Mouse (Mus musculus): Measurements from ENCODE around the gene Adamts8.

The Adamts8 gene

DNA sequence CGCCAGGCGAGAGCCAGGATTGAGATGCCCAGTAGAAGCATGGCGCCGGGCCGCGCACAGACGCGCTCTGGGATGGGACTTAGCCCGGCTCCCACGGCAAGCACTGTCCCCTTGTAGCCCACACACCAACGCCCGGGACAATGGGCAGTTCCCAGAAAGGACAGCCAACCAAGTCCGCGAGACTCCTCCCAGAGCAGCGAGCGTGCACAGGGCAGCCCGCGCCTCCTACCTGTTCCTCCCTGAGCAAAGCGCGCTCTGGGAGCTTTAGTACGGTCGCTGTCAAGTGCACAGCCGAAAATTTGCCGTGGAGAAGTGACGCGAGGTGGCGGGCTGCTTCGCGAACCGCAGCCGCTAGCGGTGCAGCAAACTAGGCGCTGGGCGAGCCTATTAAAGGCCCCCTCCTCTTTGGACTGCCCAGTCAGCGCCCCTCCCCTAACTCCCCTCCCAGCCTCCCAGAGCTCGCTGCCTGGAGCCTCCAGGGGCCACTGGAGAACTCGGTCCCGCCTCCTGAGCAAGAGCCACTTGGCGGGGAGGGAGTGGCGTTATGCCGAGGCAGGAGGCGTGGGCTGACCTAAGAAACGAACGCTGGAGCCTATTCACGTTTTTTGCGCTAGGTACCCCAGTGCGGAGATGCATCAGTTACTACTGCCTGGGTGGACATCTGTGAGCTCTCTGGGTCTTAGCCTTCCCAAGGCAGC is 20.0 kb upstream of the Adamts8 start, which contains the start of gene Adamts15:
Gene Adamts15, minus strand, starts transcription at position 256 of the 698 bp plus-strand sequence.
- CTCF ChIA-PET: no interaction called here

DNA sequence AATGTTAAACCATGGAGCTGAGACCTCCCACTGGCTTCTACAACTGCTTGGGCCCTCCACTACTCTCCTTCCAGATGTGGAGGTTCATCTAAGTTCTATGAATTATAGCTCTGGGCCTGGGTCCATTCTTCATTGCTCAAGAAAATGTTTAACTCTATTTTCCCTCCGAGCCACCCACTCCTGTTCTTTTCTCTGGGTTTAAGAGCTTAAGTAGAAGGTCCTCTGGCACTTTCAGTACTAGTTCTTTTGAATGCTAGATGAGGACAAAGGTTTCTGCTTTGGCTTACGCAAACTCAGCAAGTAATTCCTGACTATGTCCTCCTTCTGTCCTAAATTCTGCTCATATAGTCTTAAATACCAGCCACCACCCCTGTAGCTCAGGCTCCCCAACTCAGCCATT is 13.6 kb upstream of the Adamts8 start:
- CTCF ChIA-PET: no interaction called here

DNA sequence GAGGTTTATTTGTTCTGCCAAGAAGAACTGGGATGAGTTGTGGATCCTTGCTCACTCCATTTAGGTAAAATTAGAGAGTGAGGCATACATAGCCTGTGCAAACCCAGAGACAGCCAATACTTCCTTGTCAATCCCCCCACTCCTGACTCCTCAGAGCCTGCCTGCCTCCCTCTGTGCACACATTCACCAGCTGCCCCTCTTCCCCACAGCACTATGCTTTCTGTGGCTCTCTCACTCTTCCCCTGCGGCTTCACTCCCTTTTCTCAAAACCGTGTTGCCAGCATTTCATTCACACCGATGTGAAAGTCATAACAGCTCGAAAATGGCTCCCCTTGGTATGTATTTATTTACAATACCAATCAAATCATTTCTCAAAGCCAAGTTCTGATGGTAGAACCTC is 10.0 kb upstream of the Adamts8 start:
- CTCF ChIA-PET: no interaction called here

DNA sequence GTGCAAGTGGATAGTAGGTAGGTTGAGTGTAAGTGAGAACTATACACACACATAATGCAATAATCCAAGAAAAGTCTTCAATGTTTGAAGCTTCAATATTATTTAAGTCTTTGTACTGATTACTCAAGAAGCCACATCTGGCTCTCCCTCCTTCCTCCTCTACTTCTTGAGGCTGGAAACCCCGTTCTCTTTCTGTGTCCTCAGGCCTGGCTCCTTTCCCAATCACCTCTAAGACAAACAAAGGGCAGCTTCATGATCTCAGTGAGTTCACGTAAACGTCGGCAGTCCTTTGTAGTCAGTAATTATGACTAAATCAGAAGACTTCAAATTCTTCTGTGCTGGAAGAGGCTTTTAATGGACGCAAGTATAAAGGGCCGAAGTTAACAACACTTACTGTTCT is 7.5 kb upstream of the Adamts8 start:
- CTCF ChIA-PET: no interaction called here

DNA sequence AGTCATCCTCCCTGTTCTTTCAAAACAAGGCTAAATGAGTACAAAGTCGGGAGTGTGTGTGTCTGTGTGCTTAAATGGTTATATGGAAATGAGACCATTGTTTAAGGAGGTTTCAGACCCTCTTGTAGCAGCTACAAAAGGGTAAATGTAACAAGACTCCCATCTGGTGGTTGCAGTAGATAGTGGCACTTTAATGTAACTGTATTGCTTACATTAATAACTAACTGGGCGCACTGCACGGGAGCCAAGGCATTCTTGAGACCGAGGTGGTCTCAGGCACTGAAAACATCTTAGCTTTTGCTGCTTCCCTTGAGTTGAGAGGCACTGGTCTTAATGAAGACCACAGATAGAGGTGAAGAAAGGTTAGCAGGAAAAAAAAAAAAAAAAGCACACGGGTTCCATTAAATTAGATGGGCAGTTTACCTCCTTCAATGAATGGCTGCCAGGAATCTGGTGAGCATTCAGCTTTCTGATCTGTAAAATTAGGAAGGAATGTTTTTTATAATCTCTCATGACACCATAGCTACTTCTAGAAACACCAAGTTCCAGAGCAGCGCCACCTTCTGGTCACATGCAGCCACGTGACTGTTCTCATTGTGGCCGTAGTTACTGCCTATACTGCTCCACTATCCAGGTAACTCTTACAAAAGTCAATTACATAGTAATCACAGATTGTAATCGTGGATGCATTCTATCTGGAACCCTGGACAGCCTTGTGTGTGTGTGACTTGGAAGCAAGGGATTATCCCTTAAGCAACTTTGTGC is 5.5 kb upstream of the Adamts8 start:
- CTCF ChIA-PET: interaction anchor here (1.2 kb wide), 1 partner anchor 456 kb away, joined by 3 read pairs; no protein-coding TSS in a partner anchor

DNA sequence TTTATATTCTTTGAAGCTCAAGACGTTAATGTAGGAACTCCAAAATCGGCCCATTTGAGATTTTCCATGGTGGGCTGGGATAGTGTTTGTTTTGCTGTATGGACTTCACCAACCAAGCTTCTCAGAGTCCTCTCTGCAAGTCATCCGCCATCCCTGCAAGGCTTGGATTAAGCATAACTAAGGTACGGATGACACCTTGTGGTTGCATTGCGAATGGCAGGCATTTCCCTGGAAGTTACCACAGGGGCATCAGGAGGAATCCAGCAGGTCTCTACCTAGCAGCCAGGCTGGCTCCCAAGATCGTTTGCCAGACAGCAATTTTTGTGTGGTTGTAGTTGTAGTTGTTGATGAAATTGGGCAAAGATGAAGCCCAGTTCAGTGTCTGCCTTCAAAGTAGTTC is 2.0 kb upstream of the Adamts8 start:
- CTCF ChIA-PET: no interaction called here

DNA sequence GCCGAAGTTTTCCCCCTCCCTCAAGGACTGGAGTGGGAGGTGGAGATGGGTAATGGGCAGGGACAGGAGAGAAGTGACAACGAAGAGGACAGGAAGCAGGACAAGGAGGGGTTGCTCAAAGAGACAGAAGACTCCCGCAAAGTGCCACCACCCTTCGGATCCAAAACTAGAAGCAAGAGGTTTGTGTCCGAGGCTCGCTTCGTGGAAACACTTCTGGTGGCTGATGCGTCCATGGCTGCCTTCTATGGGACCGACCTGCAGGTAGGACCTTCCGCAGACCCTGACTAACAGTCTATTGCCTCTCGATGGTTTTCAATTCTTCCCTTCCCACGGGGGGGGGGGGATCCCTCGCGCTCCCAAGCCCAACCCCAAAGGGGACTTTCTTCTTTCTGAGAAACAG is 979 bp downstream of the Adamts8 start:
- CTCF ChIA-PET: no interaction called here

DNA sequence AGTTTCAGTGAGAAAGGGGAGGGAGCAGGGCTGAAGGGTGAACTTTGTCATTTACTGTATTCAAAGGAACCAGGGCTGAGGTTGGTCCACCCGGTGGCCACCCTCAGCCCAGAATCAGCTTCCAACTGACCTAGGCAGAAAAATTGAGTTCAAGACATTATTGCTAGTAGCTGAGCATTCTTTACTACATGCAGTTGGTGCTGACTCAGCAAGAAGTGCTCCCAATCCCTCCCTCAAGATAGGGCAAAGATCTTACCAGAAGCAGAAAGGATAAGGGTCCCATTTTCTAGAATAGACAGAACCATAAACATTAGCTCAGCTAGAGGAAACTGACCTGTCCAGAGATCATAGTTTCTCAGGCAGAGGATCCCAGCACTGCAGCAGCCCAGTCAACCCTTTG is 1.9 kb downstream of the Adamts8 start:
- CTCF ChIA-PET: interaction anchor here (0.5 kb wide), 1 partner anchor 10 kb away, joined by 5 read pairs; no protein-coding TSS in a partner anchor

DNA sequence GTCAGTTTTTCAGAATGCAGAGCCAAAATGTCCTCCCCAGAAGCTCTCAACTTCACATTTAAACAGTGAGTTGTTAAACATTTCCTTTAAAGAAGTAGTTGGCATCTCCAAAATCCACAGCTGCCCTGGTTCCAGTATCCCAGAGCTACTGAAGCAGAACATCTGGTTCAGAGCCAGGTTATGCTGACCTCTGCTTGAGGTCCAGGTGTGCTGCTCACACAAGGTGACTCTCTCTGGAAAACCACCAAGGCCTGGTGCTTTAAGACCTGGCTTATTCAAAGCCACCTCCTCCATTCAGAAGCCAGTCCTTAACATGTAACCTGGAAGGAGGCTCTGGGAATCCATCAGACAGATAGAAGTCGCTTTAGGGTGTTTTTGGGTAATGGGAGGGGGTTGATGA is 2.9 kb downstream of the Adamts8 start:
- CTCF ChIA-PET: no interaction called here

DNA sequence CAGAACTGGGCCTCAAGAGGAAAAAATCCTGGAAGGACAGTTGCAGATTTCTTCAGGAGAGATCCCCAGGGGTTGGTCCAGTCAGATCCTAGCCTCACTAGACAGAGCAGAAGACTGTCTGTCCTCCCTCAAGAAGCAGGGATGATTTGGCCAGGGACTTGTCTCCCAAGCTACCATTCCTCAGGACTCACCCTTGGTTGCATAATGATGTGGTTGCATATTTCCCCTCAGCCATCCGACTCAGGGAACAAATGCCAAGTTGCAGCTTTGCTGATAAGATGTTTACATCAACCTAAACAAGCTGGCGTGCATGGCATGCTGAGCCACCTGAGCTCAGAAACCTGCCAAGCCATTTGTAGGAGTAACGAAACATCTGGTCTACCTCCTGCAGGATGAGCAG is 7.1 kb downstream of the Adamts8 start:
- CTCF ChIA-PET: no interaction called here

DNA sequence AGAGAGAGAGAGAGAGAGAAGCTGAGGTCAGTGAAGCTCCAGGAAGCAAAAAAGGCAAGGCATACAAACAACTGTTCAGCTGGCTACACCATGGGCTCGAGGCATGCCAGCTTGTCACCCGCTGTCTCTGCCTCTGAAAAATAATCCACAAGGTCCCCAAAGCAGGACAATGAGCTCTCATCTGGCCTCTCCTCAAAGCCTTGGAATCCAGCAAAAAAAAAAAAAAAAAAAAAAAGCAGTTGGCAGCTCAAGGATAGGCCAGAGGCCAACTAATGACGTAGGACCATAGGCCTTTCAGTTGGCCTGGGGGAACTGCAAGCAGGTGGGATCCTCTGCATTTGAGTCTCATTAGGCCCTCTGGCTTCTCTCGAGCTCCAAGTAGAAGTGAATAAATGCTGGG is 7.6 kb downstream of the Adamts8 start:
- CTCF ChIA-PET: no interaction called here

DNA sequence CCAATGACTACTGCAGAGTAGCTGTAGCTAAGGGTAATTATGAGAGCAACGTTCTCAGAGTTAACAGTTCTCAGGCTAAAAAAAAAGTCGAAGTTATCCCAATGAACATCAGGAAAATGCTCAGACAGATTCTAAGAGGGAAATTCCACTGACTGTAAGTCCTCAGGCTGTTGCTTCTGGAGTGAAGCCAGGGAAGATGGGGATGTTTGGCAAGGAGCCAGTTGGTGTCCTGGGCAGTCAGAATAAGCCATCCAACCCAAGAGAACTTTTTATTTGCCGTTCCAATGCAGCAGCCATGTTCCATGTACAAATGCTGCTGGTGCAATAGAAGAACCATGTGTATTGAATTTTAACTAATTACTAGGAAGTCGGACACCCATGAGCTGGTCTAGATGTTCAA is 8.2 kb downstream of the Adamts8 start:
- CTCF ChIA-PET: no interaction called here

DNA sequence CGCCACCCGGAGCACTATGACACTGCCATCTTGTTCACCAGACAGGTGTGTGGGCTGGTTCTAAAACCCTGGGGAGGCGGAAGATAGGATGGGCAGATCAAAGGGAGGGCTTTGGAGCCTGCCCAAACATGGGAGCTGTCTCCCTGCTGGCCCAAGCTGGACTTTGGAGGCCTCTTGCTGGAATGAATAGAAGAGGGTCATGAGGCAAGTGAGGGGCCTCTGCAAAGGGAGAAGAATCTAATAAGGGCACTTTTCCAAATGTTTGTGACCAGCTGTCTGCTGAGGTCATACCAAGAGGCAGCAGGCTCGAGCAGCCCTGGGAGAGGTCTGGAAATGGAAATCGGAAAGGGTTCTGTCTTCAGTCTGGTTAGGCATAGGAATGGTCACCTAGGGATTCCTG is 9.1 kb downstream of the Adamts8 start:
- CTCF ChIA-PET: no interaction called here

DNA sequence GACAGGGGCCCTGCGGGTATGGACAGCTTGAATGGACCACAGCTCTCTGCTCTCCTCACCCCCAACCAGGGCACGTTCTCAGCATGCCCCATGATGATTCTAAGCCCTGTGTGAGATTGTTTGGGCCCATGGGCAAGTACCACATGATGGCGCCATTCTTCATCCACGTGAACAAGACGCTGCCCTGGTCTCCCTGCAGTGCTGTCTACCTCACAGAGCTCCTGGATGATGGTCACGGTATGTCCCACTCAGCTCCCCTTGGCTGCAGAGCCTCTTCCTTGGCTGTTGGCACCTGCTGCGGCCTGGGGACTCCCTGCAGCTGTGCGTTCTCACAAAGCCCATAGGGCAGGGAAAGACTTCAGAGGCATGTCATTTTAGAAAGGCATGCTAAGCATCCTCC is 10.9 kb downstream of the Adamts8 start:
- CTCF ChIA-PET: interaction anchor here (0.6 kb wide), 1 partner anchor 9 kb away, joined by 5 read pairs; no protein-coding TSS in a partner anchor

DNA sequence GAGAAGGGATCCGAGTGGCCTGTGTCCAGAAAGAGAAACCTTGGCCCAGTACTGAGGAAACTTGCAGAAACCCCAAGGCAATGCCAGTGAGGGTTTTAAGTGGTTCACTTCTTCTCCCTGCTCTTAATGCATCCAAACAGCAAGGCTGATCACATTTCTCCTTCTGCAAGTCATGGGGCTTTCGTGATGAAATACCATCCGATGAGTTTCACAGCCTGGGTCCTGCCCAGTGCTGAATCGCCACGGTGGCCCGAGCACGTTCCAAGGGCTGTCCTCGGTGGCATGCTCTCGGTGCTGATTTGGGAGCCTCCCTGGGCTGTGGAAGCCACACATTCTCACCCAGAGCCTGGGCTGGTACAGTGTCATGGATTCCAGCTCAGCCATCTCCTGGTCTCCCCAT is 12.9 kb downstream of the Adamts8 start:
- CTCF ChIA-PET: no interaction called here

DNA sequence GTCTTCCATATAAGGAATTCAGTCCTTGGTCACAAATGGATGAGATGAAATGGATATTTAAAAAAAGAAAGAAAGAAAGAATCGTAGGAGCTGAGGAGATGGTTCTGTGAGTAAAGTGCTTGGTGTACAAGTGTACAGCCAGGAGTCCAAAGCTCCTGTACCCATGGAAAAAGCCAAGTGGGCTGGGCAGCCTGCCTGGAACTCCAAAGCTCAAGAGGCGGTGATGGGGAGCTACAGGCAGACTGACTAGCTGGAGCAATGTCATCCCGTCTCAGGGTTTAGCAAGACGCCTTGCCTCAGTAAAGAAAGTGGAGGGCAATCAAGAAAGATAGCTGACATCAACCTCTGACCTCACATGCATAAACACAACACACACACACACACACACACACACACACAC is 21.4 kb downstream of the Adamts8 start:
- CTCF ChIA-PET: no interaction called here

DNA sequence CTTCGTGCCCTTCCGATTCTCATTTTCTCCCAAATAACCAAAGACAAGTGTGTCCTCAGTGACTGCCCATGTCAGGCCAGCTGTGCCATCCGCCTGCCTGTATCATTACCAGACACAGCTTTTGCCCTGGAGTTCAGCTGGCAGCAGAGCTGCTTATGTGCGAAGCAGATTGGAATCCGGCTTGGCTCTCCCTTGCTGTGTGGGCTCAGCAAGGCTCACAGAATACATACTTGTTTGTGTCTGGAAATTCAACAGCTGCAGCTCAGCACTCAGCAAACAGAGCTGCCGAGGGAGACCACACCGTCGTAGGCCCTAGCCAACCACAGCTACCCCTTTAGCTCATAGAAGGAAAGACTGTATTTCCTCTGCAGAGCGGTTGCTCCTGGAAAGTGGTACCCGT is 22.3 kb downstream of the Adamts8 start:
- CTCF ChIA-PET: no interaction called here

DNA sequence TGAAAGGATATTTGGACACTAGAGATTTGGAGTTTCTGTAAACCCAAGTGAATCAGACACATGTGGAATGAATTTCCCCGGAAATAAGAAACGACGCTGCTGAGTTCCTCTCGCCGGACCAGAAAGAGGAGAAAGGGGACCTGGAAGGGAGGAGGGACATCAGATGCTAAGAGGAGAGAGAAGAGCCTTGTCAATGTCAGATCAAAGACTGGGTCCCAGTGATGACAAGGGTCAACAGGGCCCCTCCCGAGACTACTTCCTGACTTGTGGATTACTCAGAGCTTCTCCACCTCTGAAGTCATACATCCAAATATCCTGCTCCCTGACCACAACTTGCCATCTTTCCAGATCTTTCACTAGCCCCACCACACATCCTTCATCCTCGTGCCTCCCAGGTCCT is 24.5 kb downstream of the Adamts8 start:
- CTCF ChIA-PET: no interaction called here

DNA sequence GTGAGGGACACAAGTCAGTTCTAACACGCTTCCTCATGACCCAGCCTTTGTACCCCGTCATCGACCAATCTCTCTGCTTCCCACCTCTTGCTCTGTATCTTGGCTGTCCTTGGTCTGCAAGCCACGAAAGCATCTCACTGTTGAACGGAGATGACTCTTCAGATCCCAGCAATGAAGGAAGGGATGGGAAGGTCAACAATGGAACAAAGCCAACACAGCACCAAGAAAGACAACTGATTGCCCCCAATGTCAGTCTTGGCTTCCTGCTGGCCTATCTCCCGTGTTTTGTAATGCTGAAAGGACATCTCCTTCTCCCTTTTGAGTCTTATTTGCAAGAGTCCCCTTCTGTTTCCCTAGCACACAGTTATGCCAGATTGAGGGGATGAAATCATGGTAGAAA is 25.8 kb downstream of the Adamts8 start:
- CTCF ChIA-PET: no interaction called here

DNA sequence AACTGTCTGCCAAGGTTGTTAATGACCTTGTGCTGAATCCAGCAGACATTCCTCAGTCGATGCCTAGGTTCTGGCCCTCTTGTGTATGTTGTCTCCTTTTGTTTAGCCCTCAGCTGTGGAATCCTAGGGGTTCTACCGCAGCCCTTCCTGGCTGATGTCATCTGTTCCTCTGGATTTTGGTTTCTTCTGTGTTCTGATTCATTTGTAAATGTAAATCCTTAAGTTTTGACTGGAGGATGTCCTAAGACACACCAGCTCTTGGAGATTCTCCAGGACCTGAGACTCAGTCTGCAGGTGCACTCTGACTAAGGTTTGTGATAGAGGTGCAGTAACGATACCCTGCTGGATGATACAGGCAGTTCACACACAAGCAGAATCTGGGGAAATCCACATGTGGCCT is 27.6 kb downstream of the Adamts8 start:
- CTCF ChIA-PET: interaction anchor here (0.6 kb wide), 1 partner anchor 872 kb away, joined by 5 read pairs; no protein-coding TSS in a partner anchor

DNA sequence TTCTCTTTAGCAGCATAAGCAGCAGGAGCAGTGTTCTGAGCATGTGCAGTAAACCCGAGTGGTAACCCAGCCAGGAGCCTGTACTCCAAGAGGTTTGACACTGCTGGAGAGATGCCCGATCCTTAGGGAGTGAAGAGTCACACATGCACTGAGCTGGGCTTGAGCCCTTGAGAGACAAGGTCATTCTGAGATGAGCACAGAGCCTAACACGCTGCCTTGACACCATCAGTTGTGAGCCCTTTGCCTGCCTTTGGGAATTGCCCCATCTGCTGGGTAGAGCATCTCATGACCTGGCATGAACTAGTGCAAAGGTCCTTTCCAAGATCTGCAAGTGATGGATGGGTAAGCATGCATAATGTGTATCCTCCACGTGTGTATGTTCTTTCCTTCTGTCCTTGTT is 29.6 kb downstream of the Adamts8 start:
- CTCF ChIA-PET: no interaction called here

DNA sequence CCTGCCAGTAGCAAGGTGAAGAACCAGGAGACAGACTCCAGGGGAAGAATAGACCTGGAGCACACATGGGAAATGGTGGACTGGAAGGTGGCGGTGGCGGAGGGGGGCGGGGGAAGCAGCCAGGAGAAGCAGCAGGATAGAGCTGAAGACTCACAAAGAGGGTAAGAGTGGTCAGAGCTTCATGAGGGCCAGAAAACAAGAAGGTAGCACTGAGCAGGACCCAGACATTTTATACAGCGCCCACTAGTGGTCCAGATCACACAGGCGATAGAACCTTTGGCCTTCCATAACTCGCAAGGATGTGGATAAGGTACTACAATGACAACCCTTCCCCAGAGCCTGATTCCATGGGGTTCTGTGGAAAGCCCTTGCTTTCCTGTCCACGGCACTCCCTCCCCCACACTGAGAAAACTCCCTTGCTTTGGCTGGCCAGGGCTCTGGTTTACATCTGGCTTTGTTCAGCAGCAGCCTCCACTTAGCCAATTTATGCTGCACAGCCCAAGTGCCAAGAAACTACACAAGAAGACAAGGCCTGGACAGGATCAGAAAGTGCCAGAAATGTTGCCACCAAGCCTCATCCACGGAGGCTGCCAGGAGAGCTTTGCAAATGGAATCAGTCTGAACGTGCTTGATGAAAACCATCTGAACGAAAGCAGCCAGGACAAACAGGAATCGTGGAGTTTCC is 34.1 kb downstream of the Adamts8 start:
- CTCF ChIA-PET: no interaction called here

DNA sequence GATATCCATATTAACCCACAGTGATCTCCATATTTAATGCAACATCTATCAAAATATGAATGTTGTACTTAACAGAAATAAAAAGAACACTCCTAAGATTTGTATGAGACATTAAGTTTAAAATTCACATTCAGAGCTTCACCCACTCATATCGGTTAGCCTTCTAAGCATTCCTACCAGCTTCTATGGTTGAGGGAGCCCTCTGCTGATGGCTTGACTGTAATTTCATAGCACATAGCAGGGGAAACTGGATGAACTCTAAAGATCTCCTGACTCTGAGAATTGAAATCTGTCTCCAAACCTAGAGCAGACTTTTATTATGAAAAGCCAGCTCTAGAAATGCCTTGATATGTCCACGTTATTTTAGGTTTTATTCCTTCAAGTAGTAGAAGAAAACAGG is 38.1 kb downstream of the Adamts8 start:
- CTCF ChIA-PET: no interaction called here

Data from spleen, embryonic (tissue).